Mouse (Mus musculus): ENCODE measurements around the gene Astn2.

DNA sequence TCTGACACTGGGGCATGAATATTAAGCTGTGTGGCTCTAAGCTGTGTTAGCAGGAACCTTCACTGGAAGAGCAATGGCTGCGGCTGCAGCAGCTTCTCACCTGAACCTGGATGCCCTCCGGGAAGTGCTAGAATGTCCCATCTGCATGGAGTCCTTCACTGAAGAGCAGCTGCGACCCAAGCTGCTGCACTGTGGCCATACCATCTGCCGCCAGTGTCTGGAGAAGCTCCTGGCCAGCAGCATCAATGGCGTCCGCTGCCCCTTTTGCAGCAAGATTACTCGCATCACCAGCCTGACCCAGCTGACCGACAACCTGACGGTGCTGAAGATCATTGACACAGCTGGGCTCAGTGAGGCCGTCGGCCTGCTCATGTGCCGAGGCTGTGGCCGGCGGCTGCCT, 791.3 kb downstream of the Astn2 start:
- no peak for TF ChIP-seq MAX (IDR thresholded peaks at IDR 0.05; ENCODE audit: low read depth)
- no peak for TF ChIP-seq E2F4 (IDR thresholded peaks at IDR 0.05; ENCODE audit: insufficient read depth)
- no peak for TF ChIP-seq TCF3 (IDR thresholded peaks at IDR 0.05; ENCODE audit: insufficient read length, low read depth)
- no peak for TF ChIP-seq USF1 (IDR thresholded peaks at IDR 0.05; ENCODE audit: low read depth)
- TF ChIP-seq POLR2A (IDR thresholded peaks at IDR 0.05; ENCODE audit: insufficient read length, low read depth), result no peak
- no peak for TF ChIP-seq REST (IDR thresholded peaks at IDR 0.05; ENCODE audit: insufficient read depth, insufficient read length)

All from myocyte (in vitro differentiated cells).